Mouse (Mus musculus) left cerebral cortex, postnatal 10 days (tissue): ENCODE results near the gene Nln. TPM values are rescaled to one million over a fixed set of nuclear protein-coding genes. Genes with fewer than 3 reads are reported as not detected.

ENCODE experiments used
- DNase-seq, 2 experiments: peaks; one replicate each; pipeline ENCODE4 v3.0.0; 2021 to 2022; ENCODE audit warnings: low spot score in 2 of 2, mixed read lengths in 1 of 2; ENCODE audit errors: extremely low spot score in 1 of 2
- intact Hi-C: fragments of 180-260 bp; cut with DNase I; formaldehyde crosslinking; loops from one replicate; pipeline ENCODE4 v1.15.1; 2025
- total RNA-seq, 2 experiments: library from RNA; stranded (reverse); gene quantifications; 2 replicates each; pipeline ENCODE4 v1.2.3; 2021

Nln gene
- total RNA-seq, 2 experiments from 2014 or later: 43.7 to 46.3 TPM

GRCm38 (mm10) chr13:103986660-103987059, 122.8 kb downstream of the Nln start:
- intact Hi-C loops: no loop called here
- DNase-seq: peak in 1 of 2 experiments; percentile 13

GRCm38 (mm10) chr13:103985510-103986278, 123.7 kb downstream of the Nln start:
- DNase-seq: peak in 1 of 2 experiments; percentile 52
- intact Hi-C loops: no loop called here

GRCm38 (mm10) chr13:103982376-103982775, 127.0 kb downstream of the Nln start:
- intact Hi-C loops: no loop called here
- no peak for DNase-seq

DNA sequence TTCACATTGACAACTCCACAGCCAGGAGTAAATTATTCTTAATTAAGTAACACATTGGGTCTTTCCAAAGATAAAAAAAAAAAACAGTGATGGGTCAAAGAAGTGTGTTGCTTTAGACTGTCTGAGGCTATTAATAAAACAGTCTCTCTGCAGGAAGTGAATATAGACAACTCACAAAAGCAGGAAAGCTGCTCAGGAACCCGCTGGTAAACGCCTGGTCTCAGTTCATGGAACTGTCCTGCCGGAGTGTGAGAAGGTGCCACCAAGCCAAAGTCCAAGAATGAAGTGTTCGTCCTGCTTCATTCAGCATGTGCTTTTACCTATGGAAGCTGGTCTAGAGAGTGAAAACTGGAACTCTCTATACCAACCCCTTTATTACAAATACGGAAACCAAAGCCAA, 129.0 kb downstream of the Nln start:
- intact Hi-C loops: no loop called here
- no peak for DNase-seq

DNA sequence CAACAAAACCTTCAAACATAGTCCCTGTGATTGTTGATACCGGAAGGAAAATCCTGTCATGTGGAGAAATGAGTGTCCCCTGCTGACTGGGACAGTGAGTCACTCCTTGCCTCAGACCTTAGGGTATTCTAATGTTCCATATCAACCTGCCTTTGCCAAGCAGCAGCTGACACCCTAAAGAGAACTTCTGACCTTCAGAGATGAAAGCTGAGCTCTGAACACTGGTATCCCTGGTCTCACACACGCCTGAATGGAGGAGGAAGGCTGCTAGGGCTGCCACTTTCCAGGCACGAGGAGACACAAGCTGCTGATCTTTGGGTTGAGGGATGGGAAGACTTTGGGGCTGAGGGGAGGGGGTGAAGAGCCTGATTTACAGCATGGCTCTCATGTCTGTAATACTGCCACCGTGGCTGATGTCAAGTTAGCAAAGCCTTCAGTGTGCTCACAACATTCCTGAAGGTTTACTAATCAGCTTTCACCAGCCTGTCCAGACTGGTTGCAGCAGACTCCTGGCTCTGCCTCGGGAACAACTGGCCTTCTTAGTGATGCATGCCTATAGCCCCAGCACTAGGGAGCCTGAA, 131.0 kb downstream of the Nln start:
- intact Hi-C loops: no loop called here
- no peak for DNase-seq

DNA sequence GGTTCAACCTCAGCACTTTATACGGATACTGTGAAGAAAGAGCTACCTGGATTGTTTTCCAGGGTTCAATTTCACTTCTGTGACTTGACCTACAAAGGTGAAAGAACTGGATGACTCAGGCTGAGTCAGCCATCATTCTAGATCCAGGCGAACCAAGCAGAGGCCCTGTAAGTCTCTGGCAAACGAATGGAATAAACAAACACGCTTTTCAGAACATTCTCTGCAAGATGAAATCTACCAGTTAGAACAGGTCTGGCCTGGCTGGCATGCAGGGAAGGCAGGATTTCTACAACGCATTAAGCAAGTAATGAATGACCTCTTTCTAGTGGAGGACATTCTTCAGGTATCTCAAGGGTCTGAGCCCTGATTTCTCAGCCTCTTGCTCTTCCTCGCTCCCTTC, 131.6 kb downstream of the Nln start:
- intact Hi-C loops: no loop called here
- DNase-seq: no peak

- intact Hi-C loops: no loop called here
- DNase-seq: no peak
Measured at GRCm38 (mm10) chr13:103976181-103976724, 133.2 kb downstream of the Nln start.

DNA sequence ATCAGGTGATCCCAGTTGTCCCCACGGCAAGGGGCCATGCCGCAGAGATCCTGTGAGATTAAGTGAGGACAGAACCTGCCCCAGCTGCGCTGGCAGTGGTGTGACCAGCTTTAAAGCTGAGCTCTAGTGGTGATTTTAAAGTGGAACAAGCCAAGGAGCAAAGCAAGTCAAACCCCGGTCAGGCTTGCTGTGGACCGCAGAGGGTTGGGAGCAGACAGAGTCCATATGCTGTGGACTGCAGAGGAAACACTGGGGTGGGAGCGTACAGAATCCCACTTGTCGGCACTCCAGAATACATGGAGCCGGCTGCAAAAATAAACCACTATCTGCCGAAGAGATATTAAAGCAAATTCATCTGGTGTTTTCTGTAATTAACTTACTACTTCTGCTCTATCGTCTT, 134.3 kb downstream of the Nln start:
- no peak for DNase-seq
- intact Hi-C loops: no loop called here

DNA sequence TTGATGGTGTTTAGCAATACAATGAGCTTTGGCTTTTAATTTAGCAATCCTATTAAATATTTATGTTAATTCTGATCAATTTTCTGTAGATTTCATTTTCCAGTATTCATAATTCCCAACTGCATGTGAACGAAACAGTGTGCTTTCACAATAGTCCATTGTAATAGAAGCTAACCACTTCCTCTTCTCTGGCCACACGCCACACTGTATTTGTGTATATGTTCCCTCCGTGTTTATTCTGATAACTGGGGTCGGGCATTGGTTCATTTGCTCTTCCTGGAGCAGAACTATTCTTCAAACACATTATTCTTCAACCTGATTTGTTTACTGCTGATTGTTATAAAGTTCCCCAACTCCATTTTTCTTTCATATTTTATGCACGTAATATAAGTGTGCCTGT, 135.4 kb downstream of the Nln start:
- intact Hi-C loops: no loop called here
- no peak for DNase-seq

Other genes with a start within 250 kb of the Nln start
- gene Erbin, start 189.1 kb downstream of the Nln start, total RNA-seq: 10 to 100 TPM; 30.4 to 32.8 TPM
- 10 to 100 TPM; 70.6 to 71.7 TPM for gene Sgtb, start 127 bp upstream of the Nln start, total RNA-seq
- gene Trappc13, start 68.9 kb upstream of the Nln start, total RNA-seq: 10 to 100 TPM; 46.4 to 47.0 TPM
- gene Trim23, start 69.2 kb upstream of the Nln start, total RNA-seq: 10 to 100 TPM; 54.8 to 58.1 TPM
- gene Cenpk, start 119.0 kb upstream of the Nln start, total RNA-seq: 1 to 10 TPM; 1.9 to 2.4 TPM
- 10 to 100 TPM; 11.5 to 11.7 TPM for gene Ppwd1, start 119.2 kb upstream of the Nln start, total RNA-seq
- gene Adamts6, start 178.2 kb upstream of the Nln start, total RNA-seq: 1 to 10 TPM; 2.7 to 4.3 TPM